Mouse (Mus musculus) left cerebral cortex, postnatal 14 days (tissue): ENCODE data around the gene Mmp27. TPM values are rescaled to one million over a fixed set of nuclear protein-coding genes. Genes with fewer than 3 reads are reported as not detected.

Experiments
- DNase-seq, 2 experiments: peaks; one replicate each; pipeline ENCODE4 v3.0.0; 2021 to 2022; ENCODE audit warnings: low spot score in 2 of 2, mixed read lengths in 1 of 2
- intact Hi-C: fragments of 180-260 bp; cut with DNase I; formaldehyde crosslinking; loops from one replicate; pipeline ENCODE4 v1.15.1; 2025
- long read RNA-seq, 2 experiments: library from polyadenylated mRNA; stranded (forward); transcript quantifications; one replicate each; pipeline ENCODE4 v2.0.0; 2021
- total RNA-seq, 2 experiments: library from RNA; stranded (reverse); gene quantifications; 2 replicates each; pipeline ENCODE4 v1.2.3; 2021

The Mmp27 gene
- total RNA-seq = not detected
- long read RNA-seq, experiment 1 = 0 reads
- long read RNA-seq, experiment 2 = 0 reads

DNA sequence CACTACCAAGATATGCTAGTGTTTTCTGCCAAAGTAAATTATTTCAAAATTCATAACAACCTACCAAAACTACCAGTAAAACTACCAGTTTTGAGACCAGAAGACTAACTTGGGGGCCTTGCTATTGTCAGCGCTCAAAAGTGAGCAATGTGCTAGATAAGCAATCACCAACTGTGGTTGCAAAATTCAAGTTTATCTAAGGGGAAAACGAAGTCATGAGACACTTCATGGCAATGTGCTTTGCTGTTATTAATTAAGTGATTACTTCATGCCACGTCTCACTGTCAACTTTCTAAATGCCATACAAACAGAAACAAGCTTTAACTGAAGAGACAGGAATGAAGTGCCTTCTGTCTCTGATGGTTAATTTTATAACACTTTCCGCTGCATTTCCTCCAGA, at the start of gene Mmp27:
Mmp27 (plus strand) TSS at position 235 of the 400 bp plus-strand sequence.
- DNase-seq = no peak
- intact Hi-C loops = no loop called here

DNA sequence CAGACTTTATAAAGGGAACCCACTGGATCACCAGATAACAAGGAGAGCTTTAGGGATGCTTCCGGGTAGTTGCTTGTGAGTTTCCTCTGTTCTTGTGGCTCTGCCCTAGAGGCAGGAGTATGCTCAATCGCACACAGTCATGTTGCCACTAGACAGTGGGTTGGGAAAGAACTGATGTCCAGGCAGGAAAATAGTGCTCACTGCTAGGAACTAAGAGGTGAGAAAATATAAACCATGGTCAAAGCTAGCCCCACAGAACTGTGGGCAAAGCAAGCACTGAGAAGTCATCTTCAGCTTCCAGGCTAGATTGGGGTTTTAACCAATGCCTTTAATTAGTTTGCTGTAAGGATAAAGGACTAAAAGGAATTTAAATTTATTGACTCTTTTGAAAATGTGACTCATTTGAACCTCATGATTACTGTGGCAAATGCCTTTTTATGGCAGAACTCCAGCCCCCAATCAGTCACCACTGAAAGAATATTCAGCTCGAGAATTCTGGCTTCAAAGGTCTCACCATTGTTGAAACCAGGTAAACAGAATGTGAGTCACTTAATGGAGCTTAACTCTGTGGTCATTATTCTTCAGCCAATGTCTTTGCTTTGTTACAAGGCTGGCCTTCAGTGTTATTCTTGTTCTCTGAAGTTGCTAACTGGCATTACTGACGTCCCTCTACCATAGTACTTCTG, 44.8 kb upstream of the Mmp27 start:
- DNase-seq = no peak
- intact Hi-C loops = no loop called here

DNA sequence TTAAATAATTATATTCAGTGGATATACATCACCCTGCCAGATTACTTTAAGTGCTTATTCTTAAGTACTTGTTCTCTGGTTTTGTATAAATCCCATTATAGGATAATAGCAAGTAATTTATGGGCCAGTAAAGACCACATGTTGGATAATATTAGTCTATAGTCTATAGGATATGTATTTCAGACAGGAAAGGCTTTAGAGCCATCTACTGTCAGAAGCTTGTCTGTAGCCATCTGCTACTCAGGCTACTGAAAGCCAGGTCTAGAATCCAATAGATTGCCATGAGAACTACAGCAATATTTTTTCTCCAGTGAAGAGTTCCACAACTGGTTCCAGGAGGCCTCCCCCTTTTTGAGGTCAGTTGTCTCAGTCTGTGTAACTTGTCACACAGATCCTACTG, 28.4 kb upstream of the Mmp27 start:
- intact Hi-C loops = no loop called here
- no peak for DNase-seq

DNA sequence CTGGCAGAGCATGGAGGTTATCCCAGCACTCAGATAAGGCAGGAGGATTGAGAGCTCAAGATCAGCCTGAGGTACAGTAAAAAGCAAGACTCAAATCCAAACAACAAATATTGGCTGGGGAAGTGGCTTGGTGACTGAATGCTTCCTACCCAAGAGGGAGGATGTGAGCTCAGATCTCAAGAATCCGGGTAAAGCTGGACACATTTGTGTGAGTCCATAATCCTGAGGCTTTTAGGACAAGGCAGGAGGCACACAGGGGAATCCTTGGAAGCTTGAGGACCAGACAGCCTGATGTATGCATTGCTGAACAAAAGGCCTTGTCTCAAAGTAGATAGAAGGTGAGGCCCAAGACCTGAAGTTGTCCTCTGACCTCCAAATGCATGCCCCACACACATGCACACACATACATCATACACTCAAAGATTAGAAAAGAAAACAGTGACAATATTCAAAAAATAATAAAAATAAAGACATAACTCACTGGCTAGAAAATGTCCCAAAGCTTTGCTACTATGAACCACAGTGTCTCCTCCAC, 26.2 kb upstream of the Mmp27 start:
- intact Hi-C loops = no loop called here
- DNase-seq = no peak

DNA sequence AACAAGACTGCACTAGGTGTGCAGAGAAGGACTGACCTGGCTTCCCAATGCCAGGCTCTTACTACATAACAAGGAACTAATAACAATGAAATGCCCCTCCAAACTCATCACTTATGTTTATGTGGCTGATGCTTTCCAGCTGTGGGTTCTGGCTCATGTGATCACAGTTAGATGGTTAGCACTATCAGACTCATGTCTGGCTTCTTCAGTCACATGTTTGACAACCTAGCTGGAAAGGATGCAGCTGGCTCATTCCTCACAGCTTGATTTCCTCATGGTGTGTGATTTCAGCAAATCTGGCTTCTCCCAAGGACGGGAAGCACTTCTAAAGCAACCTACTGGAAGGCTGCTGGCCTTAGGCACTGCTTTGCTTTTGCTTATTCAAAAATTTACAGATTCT, 25.7 kb upstream of the Mmp27 start:
- intact Hi-C loops = no loop called here
- peak in 1 of 2 experiments; percentile 8 for DNase-seq

DNA sequence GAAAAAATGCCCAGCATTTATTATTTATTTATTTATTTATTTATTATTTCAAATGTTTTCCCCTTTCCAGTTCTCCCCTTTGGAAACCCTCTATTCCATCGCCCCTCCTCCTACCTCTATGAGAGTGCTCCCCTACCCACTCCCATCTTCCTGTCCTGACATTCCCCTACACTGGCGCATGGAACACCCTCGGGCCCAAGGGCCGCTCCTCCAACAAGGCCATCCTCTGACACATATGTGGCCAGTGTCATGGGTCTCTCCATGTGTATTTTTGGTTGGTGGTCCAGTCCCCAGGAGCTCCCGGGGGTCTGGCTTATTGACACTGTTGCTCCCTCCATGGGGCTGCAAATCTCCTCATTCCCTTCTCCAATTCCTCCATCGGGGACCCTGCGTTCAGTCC, 25.3 kb upstream of the Mmp27 start:
- intact Hi-C loops = no loop called here
- no peak for DNase-seq

DNA sequence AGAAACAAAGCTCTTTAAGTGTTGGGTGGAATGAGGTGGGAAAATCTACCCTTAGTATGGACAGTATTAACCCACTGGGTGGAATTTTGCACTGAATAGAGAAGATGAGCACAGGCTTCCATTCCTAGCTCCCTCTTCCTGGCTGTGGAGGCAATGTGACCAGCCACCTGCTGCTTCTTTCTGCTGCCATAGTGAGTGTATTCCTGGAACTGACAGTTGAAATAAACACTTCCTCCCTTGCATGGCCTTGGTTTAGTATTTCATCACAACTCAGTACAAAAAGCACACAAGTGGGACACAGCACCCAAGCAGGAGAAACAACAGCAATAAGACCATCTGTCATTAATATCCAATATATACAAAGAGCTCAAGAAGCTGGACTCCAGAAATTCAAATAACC, 19.3 kb upstream of the Mmp27 start:
- no peak for DNase-seq
- intact Hi-C loops = no loop called here

DNA sequence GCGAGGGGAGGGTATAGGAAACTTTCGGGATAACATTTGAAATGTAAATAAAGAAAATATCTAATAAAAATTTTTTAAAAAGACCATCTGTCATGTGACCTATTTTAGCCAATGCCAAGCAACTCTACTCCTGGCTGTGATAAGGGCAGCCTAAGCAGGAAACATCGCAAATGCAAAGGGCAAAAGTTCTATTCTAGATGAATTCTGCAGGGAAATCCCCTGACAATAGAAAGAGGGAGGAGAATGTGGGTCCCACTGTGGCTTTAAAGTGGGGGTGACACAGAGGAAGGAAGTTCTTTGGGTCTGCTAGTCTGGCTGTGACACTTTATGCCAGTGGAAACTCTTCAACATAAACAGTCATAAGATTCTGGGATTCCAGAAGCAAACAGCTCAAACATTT, 17.7 kb upstream of the Mmp27 start:
- intact Hi-C loops = no loop called here
- no peak for DNase-seq

DNA sequence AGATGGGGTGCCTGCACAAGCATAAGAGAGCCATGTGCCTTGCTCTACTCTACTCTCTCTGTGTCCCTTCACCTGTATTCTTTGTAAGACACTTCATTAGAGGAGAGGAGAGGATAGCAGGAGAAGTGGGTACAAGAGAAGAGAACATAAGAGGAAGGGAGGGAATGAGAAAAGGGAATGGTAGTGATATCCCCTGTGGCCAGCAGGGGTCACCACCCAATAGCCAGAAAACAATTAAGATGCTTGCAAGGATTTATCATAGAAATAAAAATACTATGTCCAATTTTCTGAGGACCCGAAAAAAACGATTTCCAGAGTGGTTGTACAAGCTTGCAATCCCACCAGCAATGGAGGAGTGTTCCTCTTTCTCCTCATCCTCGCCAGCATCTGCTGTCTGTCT, 16.8 kb upstream of the Mmp27 start:
- no peak for DNase-seq
- intact Hi-C loops = no loop called here

DNA sequence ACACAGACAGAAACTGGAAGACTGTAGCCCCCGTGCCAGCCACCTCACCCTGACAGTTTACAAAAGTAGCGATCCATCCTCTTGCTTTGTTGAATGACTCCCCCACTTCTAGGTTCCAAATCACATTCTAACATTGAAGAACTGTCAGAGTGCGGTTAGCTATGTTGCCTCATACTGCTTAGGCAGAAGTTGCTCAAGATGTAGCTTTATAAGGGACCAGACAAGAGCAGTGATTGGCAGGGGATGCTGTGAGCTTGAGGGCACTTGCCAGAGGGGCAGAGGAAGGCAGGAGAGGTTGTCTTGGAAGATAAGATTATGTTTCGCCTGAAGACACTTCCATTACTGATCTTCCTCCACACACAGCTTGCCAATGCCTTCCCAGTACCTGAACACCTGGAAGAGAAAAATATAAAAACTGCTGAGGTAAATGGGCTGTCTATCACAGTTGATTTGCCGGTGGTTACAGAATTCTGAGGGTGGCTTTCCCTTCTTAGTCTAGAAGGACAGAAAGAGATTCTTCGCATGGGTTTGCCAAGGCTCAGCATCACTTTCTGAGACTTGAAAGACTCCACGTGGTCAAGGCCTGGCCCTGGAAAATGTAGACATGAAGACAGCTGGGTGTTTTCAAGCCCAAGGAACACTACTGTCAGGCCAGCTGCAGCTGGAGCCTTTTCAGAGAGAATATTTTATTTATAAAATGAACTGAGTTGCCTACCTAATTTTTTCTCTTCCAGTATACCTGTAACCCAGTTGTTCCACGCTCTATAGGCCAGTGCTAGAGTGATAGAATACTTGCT, 12.8 kb upstream of the Mmp27 start, which contains the start of gene Mmp8:
Mmp8 (plus strand) TSS at position 236 of the 797 bp plus-strand sequence.
- no peak for DNase-seq
- intact Hi-C loops = no loop called here

DNA sequence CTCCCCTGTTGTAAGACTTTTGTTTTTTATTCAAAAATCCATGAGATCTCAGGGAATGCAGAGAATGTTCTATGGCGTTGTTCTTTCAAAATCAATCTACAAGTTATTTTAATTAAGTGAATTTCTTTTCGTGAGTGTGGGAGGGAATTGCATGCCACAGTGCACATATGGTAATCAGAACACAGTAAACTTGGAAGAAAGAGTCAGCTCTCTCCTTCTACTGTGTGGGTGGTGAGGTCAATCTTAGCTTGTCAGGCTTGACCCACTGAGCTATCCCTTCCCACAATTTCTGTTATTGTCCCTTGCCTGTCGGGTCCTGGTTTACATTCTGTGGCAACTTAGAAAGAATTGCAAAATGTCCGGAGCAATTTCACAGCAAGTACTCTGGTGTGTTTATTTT, 11.2 kb upstream of the Mmp27 start:
- intact Hi-C loops = no loop called here
- DNase-seq = no peak

DNA sequence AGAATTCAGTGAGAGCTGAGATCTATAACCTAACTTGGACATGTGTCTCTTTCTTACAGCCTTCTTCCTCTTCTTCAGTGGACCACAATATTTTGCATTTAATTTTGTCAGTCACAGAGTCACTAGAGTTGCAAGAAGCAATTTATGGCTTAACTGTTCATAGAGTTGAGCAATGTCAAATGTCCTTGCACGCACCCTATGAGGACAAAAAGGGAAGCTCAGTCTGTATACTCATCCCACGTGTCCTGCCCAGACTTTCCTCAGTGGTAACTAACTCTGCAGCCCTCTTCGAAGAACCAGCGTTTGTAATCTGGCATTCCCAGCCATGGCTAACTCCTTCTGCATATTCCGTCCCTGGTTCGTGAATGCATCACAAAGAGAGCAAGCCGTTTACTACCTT, 3.8 kb upstream of the Mmp27 start:
- no peak for DNase-seq
- intact Hi-C loops = no loop called here

DNA sequence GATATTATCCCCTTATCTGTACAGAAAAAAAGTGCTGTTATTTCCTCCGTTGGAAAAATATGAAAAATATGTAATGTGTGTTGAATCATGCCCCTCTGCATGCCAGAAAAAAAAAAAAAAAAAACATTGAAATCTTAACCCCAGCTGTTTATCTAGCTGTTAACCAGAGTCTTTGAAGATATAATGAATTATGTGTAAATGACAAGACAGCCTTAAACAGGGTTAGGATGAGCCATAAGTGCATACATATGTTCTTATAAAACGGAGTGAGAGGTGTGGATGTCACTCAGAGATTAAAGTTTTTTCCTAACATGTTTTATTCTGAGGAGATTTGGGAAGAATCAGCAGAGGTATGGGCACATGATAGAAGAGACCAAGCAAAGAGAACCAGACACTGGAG, 3.3 kb upstream of the Mmp27 start:
- intact Hi-C loops = no loop called here
- no peak for DNase-seq

DNA sequence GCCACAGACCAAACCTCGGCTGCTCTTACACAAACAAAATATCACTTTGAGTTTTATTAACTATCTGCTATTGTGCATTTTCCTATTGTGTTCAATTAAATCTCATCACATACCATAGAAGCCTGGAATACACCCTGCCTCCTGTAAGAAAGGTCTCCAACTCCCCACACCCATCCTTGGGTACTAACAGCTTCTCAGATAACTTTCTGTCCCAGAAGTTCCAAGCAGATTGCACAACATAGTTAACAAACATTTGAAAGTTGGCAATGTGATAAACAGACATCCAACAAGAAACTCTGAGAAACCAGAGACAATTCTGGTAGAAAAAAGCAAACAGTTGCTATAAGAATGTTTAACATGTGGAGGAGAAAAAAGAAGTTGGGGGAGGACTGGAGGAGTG, 711 bp upstream of the Mmp27 start:
- intact Hi-C loops = no loop called here
- DNase-seq = no peak

DNA sequence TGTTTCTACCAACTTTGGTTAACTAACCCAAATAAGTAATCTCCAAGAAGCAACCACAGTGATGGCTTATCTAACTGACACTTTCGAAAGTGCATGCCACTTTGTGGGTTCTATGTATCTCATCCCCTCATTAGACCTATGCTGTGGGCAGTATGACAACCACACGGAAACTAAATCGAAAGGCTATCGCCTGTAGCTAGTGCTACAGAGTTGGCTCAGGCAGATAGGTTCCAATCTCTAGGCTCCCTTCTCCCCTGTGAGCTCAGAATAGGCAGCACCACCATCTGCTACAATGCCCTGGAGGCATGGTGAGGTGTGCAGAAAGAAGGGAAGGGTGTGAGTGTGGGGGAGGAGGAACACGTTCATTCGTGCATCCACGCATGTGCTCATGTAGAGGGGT, 992 bp downstream of the Mmp27 start:
- DNase-seq = no peak
- intact Hi-C loops = no loop called here

DNA sequence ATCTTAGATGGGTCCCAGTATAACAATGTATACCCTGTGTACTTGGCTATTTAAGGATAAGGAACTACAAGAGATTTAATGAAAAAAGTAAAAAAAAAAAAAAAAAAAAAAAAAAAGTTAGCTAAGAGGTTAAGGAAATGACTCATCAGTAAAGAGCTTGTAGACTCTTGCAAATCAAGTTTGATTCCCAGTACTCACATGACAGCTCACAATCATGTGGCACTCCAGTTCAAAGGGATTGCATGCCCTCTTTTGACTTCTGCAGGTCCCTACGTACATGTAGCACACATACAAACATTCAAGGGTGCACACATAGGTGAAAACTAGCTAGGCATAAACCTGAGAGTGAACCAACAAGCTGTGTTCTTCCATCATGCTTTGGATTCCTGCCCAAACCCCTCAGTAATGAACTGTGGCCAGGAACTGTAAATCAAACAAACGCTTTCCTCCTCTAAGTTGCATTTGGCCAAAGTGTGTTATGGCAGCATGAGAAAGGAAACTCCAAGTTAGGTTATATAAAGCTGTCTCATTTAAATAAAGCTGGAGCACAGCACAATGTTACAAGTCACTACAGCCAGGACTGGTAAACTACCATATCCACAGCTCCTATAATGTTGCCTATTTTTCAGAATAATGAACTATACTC, 1.6 kb downstream of the Mmp27 start:
- intact Hi-C loops = no loop called here
- no peak for DNase-seq

DNA sequence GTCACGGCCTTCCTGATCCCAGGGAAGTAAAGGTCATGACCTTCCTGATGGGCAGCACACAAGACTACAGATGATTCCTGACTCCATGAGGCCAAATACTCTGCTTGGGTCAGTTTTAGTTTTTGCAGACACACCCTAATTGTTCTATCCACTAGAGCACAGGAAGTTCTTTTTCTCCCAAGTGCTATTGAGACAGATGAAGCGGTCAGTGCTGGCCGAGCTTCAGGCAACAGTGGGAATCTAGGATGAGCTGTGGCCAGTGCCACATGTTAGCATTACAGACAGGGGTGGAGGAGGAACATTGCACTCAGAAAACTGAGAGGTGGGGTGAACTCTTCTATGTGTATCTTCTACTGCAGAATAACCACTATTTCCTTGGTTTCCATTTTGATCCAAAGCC, 4.3 kb downstream of the Mmp27 start:
- no peak for DNase-seq
- intact Hi-C loops = no loop called here

DNA sequence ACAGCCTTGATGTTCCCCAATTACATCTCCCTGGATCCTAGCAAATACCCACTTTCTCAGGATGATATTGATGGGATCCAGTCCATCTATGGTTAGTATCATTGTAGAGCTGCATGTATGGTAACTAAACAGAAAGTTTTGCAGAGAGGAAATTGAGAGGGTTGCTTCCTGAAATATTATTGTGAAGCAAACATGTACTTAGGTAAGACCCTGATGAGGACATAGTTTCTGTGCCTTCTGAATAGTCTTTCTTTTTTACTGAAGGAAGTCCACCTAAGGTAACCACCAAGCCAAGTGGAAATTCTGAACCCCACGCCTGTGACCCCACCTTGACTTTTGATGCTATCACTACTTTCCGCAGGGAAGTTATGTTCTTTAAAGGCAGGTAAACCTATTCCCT, 6.2 kb downstream of the Mmp27 start:
- no peak for DNase-seq
- intact Hi-C loops = no loop called here

DNA sequence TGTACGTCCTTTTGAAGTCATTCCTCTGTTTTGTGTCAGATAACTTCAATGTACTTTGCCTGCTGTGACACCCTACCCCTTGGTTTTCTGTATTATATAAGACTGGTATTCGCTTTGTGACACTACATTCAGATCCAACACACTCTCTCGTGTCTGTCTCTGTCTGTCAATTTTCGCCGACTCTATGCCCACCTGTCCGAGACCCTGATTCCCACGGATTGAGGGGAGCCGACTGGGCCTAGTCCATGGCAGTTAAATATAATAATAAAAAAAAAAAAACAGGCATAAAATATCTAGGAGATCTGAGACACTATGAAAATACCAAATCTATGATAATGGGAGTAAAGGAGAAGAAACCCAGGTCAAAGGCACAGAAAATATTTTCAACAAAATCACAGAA, 18.9 kb downstream of the Mmp27 start:
- DNase-seq = no peak
- intact Hi-C loops = no loop called here

DNA sequence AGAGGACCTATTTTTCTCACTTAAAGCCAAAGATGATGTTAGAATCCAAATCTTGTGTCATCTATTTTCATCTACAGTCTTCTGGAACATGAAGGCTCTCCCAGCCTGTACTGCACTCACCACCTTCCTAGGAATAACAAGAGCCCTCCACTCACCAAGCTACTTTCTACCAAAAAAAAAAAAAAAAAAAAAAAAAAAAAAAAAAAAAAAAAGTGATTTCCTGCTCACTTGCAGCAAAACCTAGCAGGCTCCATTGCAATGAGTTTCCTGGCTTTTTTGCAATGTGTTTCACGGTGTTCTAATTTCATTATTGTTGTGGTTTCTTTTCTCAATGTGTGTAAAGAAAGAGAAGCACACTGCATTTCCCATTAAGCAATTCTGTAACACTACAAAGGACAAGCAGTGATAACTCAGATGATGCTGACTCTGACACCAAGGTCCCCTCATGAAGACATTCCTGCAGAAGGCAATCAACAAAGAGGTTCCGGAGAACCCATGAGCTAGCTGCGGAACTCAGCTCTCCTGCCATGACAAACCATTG, 22.1 kb downstream of the Mmp27 start:
- intact Hi-C loops = no loop called here

More for the DNA sequence above, 22.1 kb downstream of the Mmp27 start:
- DNase-seq = no peak
